ENCODE assay signal across 11 mouse cellular contexts in the genomic region with DNA sequence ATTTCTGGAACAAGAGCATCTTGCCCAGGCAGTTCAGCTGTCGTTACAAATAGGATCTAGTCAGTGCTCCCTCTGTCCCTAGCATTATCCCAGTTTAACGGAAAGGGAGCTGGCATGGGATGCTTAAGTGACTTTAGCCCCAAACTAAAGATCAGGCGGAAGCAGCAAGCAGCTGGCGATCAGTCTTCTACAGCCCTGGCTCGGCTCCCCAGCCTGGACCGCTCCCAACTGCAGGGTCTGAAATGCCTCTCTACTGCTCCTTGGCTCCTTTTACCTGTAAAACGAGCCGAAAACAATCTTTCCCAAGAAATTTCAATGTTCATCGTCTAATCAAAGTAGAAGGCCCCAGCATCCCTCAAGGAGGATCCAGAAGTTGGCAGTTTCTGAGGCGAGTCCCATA.
DNase-seq lines count a peak whose midpoint lies in the region; ATAC-seq and TF ChIP-seq lines count a peak whose summit lies in the region.
"Had no signal": no experiment of that assay in that cellular context is flagged by ENCODE, and none has a peak within 500 bp of the region (broad histone marks: within the 10 kb centered on the region; RNA-seq: fewer than 3 reads in every experiment).

No protein-coding gene starts in this region.

- WGBS in kidney, embryonic 14.5 days: 26% methylated on average over 10 of the region's 10 CpGs
- 14% methylated on average over 10 of the region's 10 CpGs for WGBS in forebrain, embryonic 11.5 days
- WGBS in limb, embryonic 15.5 days: 10% methylated on average over 10 of the region's 10 CpGs
- 27% methylated on average over 10 of the region's 10 CpGs for WGBS in intestine, embryonic 16.5 days

- H3K9ac ChIP-seq in kidney, embryonic 14.5 days (ENCODE audit: low read depth, low read length): no peak overlapping the region
- H3K9ac ChIP-seq in forebrain, embryonic 11.5 days (ENCODE audit: low read length): peak overlapping the region; percentile 7; the same call in 1 of the 2 replicates
- no peak overlapping the region for H3K9ac ChIP-seq in limb, embryonic 15.5 days
- H3K9ac ChIP-seq in intestine, embryonic 16.5 days (ENCODE audit: low read depth, low read length): no peak overlapping the region
- H3K9ac ChIP-seq: liver, embryonic 13.5 days had no signal

- H3K36me3 ChIP-seq in kidney, embryonic 14.5 days (ENCODE audit: control insufficient read depth, insufficient read depth, low read length): no peaks in the 10 kb centered on the region
- no peaks in the 10 kb centered on the region for H3K36me3 ChIP-seq in forebrain, embryonic 11.5 days (ENCODE audit: control insufficient read depth, insufficient read depth, low read length)
- H3K36me3 ChIP-seq in limb, embryonic 15.5 days: no peaks in the 10 kb centered on the region
- H3K36me3 ChIP-seq in intestine, embryonic 16.5 days (ENCODE audit: control insufficient read depth, insufficient read depth, low read length): no peaks in the 10 kb centered on the region
- H3K36me3 ChIP-seq: G1E; liver, embryonic 13.5 days had no signal

- no peaks in the 10 kb centered on the region for H3K9me3 ChIP-seq in kidney, embryonic 14.5 days (ENCODE audit: control insufficient read depth, low read length)
- no peaks in the 10 kb centered on the region for H3K9me3 ChIP-seq in forebrain, embryonic 11.5 days (ENCODE audit: control insufficient read depth, low read length)
- H3K9me3 ChIP-seq in limb, embryonic 15.5 days: no peaks in the 10 kb centered on the region
- no peaks in the 10 kb centered on the region for H3K9me3 ChIP-seq in intestine, embryonic 16.5 days (ENCODE audit: control insufficient read depth, low read length)
- H3K9me3 ChIP-seq: liver, embryonic 13.5 days had no signal

- no peak for TF ChIP-seq CTCF in brain, embryonic 14.5 days (IDR thresholded peaks at IDR 0.05; ENCODE audit: borderline replicate concordance, extremely low read depth, insufficient read depth, insufficient read length)

- H3K27me3 ChIP-seq in kidney, embryonic 14.5 days (ENCODE audit: control insufficient read depth, insufficient read depth, low read length): no peaks in the 10 kb centered on the region
- H3K27me3 ChIP-seq in forebrain, embryonic 11.5 days (ENCODE audit: control insufficient read depth, insufficient read depth, low read length): no peaks in the 10 kb centered on the region
- no peaks in the 10 kb centered on the region for H3K27me3 ChIP-seq in limb, embryonic 15.5 days
- no peaks in the 10 kb centered on the region for H3K27me3 ChIP-seq in intestine, embryonic 16.5 days (replicated peaks; ENCODE audit: control insufficient read depth, insufficient read depth, low read length)
- H3K27me3 ChIP-seq: liver, embryonic 13.5 days had no signal

- H3K4me1 ChIP-seq in kidney, embryonic 14.5 days (ENCODE audit: control insufficient read depth, insufficient read depth, low read length): no peaks in the 10 kb centered on the region
- H3K4me1 ChIP-seq in forebrain, embryonic 11.5 days (replicated peaks; ENCODE audit: control insufficient read depth, insufficient read depth, low read length): 0 out of 2 replicates have a peak, but pooled peaks cover 2% of the 10 kb centered on the region
- H3K4me1 ChIP-seq in limb, embryonic 15.5 days: peaks cover 15% of the 10 kb centered on the region
- no peaks in the 10 kb centered on the region for H3K4me1 ChIP-seq in intestine, embryonic 16.5 days (ENCODE audit: control insufficient read depth, insufficient read depth, low read length)
- H3K4me1 ChIP-seq: liver, embryonic 13.5 days had no signal

- no peak for ATAC-seq in kidney, embryonic 14.5 days (ENCODE audit: low FRiP score, low TSS enrichment)
- ATAC-seq in forebrain, embryonic 11.5 days (replicated peaks; ENCODE audit: low FRiP score): 0 out of 2 replicates have a peak, but pooled peaks have one; percentile 31
- ATAC-seq in limb, embryonic 15.5 days (ENCODE audit: insufficient number of reproducible peaks, low FRiP score, low TSS enrichment, low read depth): no peak
- ATAC-seq in intestine, embryonic 16.5 days: no peak

- H3K4me3 ChIP-seq in kidney, embryonic 14.5 days (ENCODE audit: low read length): no peak overlapping the region
- no peak overlapping the region for H3K4me3 ChIP-seq in forebrain, embryonic 11.5 days (ENCODE audit: low read depth, low read length)
- no peak overlapping the region for H3K4me3 ChIP-seq in limb, embryonic 15.5 days
- H3K4me3 ChIP-seq in intestine, embryonic 16.5 days (ENCODE audit: low read length): no peak overlapping the region
- H3K4me3 ChIP-seq: liver, embryonic 13.5 days had no signal

- H3K4me2 ChIP-seq in kidney, embryonic 14.5 days (replicated peaks; ENCODE audit: low read depth, low read length): 0 out of 2 replicates have a peak overlapping the region, but pooled peaks have one; percentile 9
- H3K4me2 ChIP-seq in forebrain, embryonic 11.5 days (ENCODE audit: low read depth, low read length, severe bottlenecking): peak overlapping the region; percentile 34
- H3K4me2 ChIP-seq in limb, embryonic 15.5 days: peak overlapping the region; percentile 24; the same call in 1 of the 2 replicates
- H3K4me2 ChIP-seq in intestine, embryonic 16.5 days (ENCODE audit: low read depth, low read length): no peak overlapping the region
- H3K4me2 ChIP-seq: liver, embryonic 13.5 days had no signal

- TF ChIP-seq POLR2A in brain, embryonic 14.5 days (IDR thresholded peaks at IDR 0.05; ENCODE audit: borderline replicate concordance, extremely low read depth, insufficient read depth, insufficient read length, poor library complexity, severe bottlenecking): no peak

- DNase-seq in kidney, postnatal 10 days: no peak
- peak; percentile 80 for DNase-seq in brain, embryonic 14.5 days (ENCODE audit: low read depth)
- DNase-seq in forebrain, embryonic 11.5 days (ENCODE audit: low spot score): no peak
- no peak for DNase-seq in spleen, postnatal 10 days (ENCODE audit: low spot score in 2 of 2)
- DNase-seq in layer of hippocampus, adult 8-10 months (ENCODE audit: low spot score in 2 of 2): no peak
- DNase-seq: adrenal gland, postnatal 10 days; liver, embryonic 13.5 days had no signal

- H3K27ac ChIP-seq in kidney, embryonic 14.5 days (ENCODE audit: low read depth, low read length): no peak overlapping the region
- no peak overlapping the region; the same call in 1 of the 2 replicates for H3K27ac ChIP-seq in forebrain, embryonic 11.5 days (ENCODE audit: low read depth, low read length)
- no peak overlapping the region for H3K27ac ChIP-seq in limb, embryonic 15.5 days
- H3K27ac ChIP-seq in intestine, embryonic 16.5 days (ENCODE audit: low read length): no peak overlapping the region
- H3K27ac ChIP-seq: liver, embryonic 13.5 days had no signal
